8 mouse cellular contexts compared by ENCODE assay signal in genomic region chr5:31571023-31571608, GRCm38 (mm10). TPM values are rescaled to one million over a fixed set of nuclear protein-coding genes. Genes with fewer than 3 reads are reported as not detected.
DNase-seq lines count a peak whose midpoint lies in the region; ATAC-seq lines count a peak whose summit lies in the region.

No protein-coding gene starts in this region.

- 7% methylated on average over 18 of the region's 20 CpGs for WGBS in embryonic facial prominence, embryonic 14.5 days

- DNase-seq in 3134 (ENCODE audit: extremely low read depth, insufficient read length, low spot score), result peak; percentile 87
- peak; percentile 39 for DNase-seq in adipocyte (ENCODE audit: low spot score)
- peak; percentile 72 for DNase-seq in embryonic facial prominence, embryonic 14.5 days (ENCODE audit: low spot score)
- DNase-seq in heart, postnatal 25 days (ENCODE audit: low spot score), result peak; percentile 63
- peak; percentile 12 to 32 for DNase-seq in layer of hippocampus, postnatal 10 days (ENCODE audit: low spot score in 2 of 2)
- peak; percentile 77 for DNase-seq in lung, postnatal 10 days
- DNase-seq in right cerebral cortex, postnatal 10 days (ENCODE audit: low spot score in 2 of 2), result peak; percentile 47 to 57
- no peak for DNase-seq in embryo, embryonic 10 days (ENCODE audit: low spot score)

- peak; percentile 60; the same call in 1 of the 2 replicates for ATAC-seq in embryonic facial prominence, embryonic 14.5 days (ENCODE audit: low read depth)

- peak overlapping the region; percentile 22 for H3K27ac ChIP-seq in embryonic facial prominence, embryonic 14.5 days (replicated peaks; ENCODE audit: low read depth, low read length)

- H3K4me1 ChIP-seq in embryonic facial prominence, embryonic 14.5 days (ENCODE audit: control insufficient read depth, insufficient read depth, low read length), result peaks cover 11% of the 10 kb centered on the region; the same call in 1 of the 2 replicates

- no peaks in the 10 kb centered on the region for H3K27me3 ChIP-seq in embryonic facial prominence, embryonic 14.5 days (replicated peaks; ENCODE audit: control insufficient read depth, insufficient read depth, low read length)

- no peaks in the 10 kb centered on the region for H3K9me3 ChIP-seq in embryonic facial prominence, embryonic 14.5 days (ENCODE audit: control insufficient read depth, low read length)

- no peaks in the 10 kb centered on the region for H3K36me3 ChIP-seq in embryonic facial prominence, embryonic 14.5 days (ENCODE audit: control insufficient read depth, insufficient read depth, low read length)

- H3K9ac ChIP-seq in embryonic facial prominence, embryonic 14.5 days (ENCODE audit: low read depth, low read length), result peak overlapping the region; percentile 51; the same call in 1 of the 2 replicates

- intact Hi-C loops in heart, postnatal 25 days (cut with DNase I), result no loop called here

- H3K4me2 ChIP-seq in embryonic facial prominence, embryonic 14.5 days (ENCODE audit: low read depth, low read length), result peak overlapping the region; percentile 48

- H3K4me3 ChIP-seq in embryonic facial prominence, embryonic 14.5 days (ENCODE audit: low read depth, low read length), result peak overlapping the region; percentile 11; the same call in 1 of the 2 replicates

RNA-seq across cellular contexts. Expression of gene Mrpl33, which starts 25.6 kb away (rescaled TPM):
- polyA plus RNA-seq in embryonic facial prominence, embryonic 14.5 days (2014; fragmentation: Nextera tagmentation; extraction: Ambion mirVana), result 297 and 305 TPM in 2 replicates
- total RNA-seq in heart, postnatal 25 days (2021), result 100 to 1,000 TPM; 312 to 319 TPM
- 100 to 1,000 TPM; 135 to 151 TPM for total RNA-seq in layer of hippocampus, postnatal 10 days (2021)

RNA-seq across cellular contexts. Expression of gene Supt7l, which starts 43.5 kb away (rescaled TPM):
- 9.5 and 11.4 TPM in 2 replicates for polyA plus RNA-seq in embryonic facial prominence, embryonic 14.5 days (2014; fragmentation: Nextera tagmentation; extraction: Ambion mirVana)
- total RNA-seq in heart, postnatal 25 days (2021), result 10 to 100 TPM; 12.4 to 13.6 TPM
- total RNA-seq in layer of hippocampus, postnatal 10 days (2021), result 10 to 100 TPM; 16.5 to 16.6 TPM

RNA-seq across cellular contexts. Expression of gene Slc4a1ap, which starts 44.3 kb away (rescaled TPM):
- 22.4 and 23.4 TPM in 2 replicates for polyA plus RNA-seq in embryonic facial prominence, embryonic 14.5 days (2014; fragmentation: Nextera tagmentation; extraction: Ambion mirVana)
- 10 to 100 TPM; 19.1 to 19.5 TPM for total RNA-seq in heart, postnatal 25 days (2021)
- 10 to 100 TPM; 52.5 to 52.9 TPM for total RNA-seq in layer of hippocampus, postnatal 10 days (2021)
